Mouse (Mus musculus) spleen, adult 2 months (tissue): ENCODE measurements around the gene Trpm1. TPM values are rescaled to one million over a fixed set of nuclear protein-coding genes. Genes with fewer than 3 reads are reported as not detected.

Experiments
- DNase-seq, 2 experiments: peaks; one replicate each; pipeline versions ENCODE4 v3.0.0 to v3.0.0-alpha.2; 2012 to 2021; ENCODE audit warnings: low spot score in 2 of 2, low read depth in 1 of 2
- H3K27ac ChIP-seq: fragments of 200-500 bp; 2 replicates; pipeline ENCODE4 v1.5.1; 2012; ENCODE audit warnings: low read length, inconsistent platforms; ENCODE audit not compliant: insufficient read depth
- H3K27me3 ChIP-seq: fragments of 200-500 bp; 2 replicates; pipeline ENCODE4 v1.6.1; 2012; ENCODE audit warnings: mild to moderate bottlenecking, moderate library complexity, low read length, inconsistent platforms; ENCODE audit not compliant: control insufficient read depth, insufficient read depth
- H3K36me3 ChIP-seq: fragments of 200-500 bp; 2 replicates; pipeline ENCODE4 v1.6.1; 2012; ENCODE audit warnings: mild to moderate bottlenecking, low read length, inconsistent platforms; ENCODE audit not compliant: control insufficient read depth, insufficient read depth
- H3K4me1 ChIP-seq: fragments of 200-500 bp; 2 replicates; pipeline ENCODE4 v1.6.1; 2011; ENCODE audit warnings: inconsistent platforms; ENCODE audit not compliant: control insufficient read depth, insufficient read depth, insufficient read length
- H3K4me3 ChIP-seq: fragments of 200-500 bp; 2 replicates; pipeline ENCODE4 v1.5.1; 2011; ENCODE audit warnings: mild to moderate bottlenecking, inconsistent platforms; ENCODE audit not compliant: insufficient read depth, insufficient read length; ENCODE audit errors: extremely low read depth
- CTCF ChIP-seq: fragments of 200-500 bp; IDR thresholded peaks from 2 replicates; pipeline ENCODE4 v1.5.1; 2011; ENCODE audit warnings: mild to moderate bottlenecking, inconsistent platforms; ENCODE audit not compliant: insufficient read depth, insufficient read length, insufficient replicate concordance; ENCODE audit errors: extremely low read depth
- POLR2A ChIP-seq: fragments of 200-500 bp; IDR thresholded peaks from 2 replicates; pipeline ENCODE4 v1.6.1; 2011; ENCODE audit warnings: low read depth, low read length, inconsistent platforms
- WGBS: fragments of 180-500 bp; shearing (Covaris S2); methylation state at CpG from one replicate; pipeline ENCODE4 v1.1.7; 2018; 5-methylcytosine and 5-hydroxymethylcytosine counted together
- polyA plus RNA-seq: library from polyadenylated mRNA; depleted of rRNA; stranded (reverse); fragments of >200 nt; gene quantifications from 2 replicates; pipeline ENCODE4 v1.2.3, GENCODE M21; 2012

The Trpm1 gene
- polyA plus RNA-seq, 1 experiment, result 0.97 TPM

- WGBS, result 83% methylated on average over 4 of the region's 4 CpGs
- Histone ChIP-seq H3K36me3 (no peaks in the 10 kb centered on the region), H3K4me3 (no peak overlapping the region), H3K27ac (no peak overlapping the region), H3K27me3 (no peaks in the 10 kb centered on the region), H3K4me1 (no peaks in the 10 kb centered on the region)
- no peak for DNase-seq
- TF ChIP-seq POLR2A (no peak), CTCF (no peak)
Measured at GRCm38 (mm10) chr7:64239806-64240315, 86.2 kb downstream of the Trpm1 start.

GRCm38 (mm10) chr7:64242424-64242823 lies 88.8 kb downstream of the Trpm1 start:
- Histone ChIP-seq H3K27ac (no peak overlapping the region), H3K4me3 (no peak overlapping the region), H3K4me1 (no peaks in the 10 kb centered on the region), H3K27me3 (peaks cover 2% of the 10 kb centered on the region; the same call in 1 of the 2 replicates), H3K36me3 (no peaks in the 10 kb centered on the region)
- 80% methylated on average over 4 of the region's 4 CpGs for WGBS
- DNase-seq, result no peak
- TF ChIP-seq POLR2A (no peak), CTCF (no peak)

GRCm38 (mm10) chr7:64244371-64244770 lies 90.7 kb downstream of the Trpm1 start:
- no peak for DNase-seq
- H3K4me1 ChIP-seq, result no peaks in the 10 kb centered on the region
- no peak overlapping the region for H3K27ac ChIP-seq
- no peaks in the 10 kb centered on the region for H3K36me3 ChIP-seq
- H3K27me3 ChIP-seq, result peaks cover 2% of the 10 kb centered on the region; the same call in 1 of the 2 replicates
- WGBS, result 94% methylated on average over 6 of the region's 6 CpGs
- no peak overlapping the region for H3K4me3 ChIP-seq
- TF ChIP-seq CTCF (no peak), POLR2A (no peak)

GRCm38 (mm10) chr7:64246713-64247112 lies 93.1 kb downstream of the Trpm1 start:
- Histone ChIP-seq H3K4me1 (no peaks in the 10 kb centered on the region), H3K4me3 (no peak overlapping the region), H3K27me3 (peaks cover 2% of the 10 kb centered on the region; the same call in 1 of the 2 replicates), H3K27ac (no peak overlapping the region), H3K36me3 (no peaks in the 10 kb centered on the region)
- no peak for DNase-seq
- TF ChIP-seq CTCF, result no peak
- no peak for TF ChIP-seq POLR2A
- WGBS, result 91% methylated on average over 4 of the region's 4 CpGs

GRCm38 (mm10) chr7:64248352-64248751 lies 94.7 kb downstream of the Trpm1 start:
- 16% methylated on average over 1 of the region's 1 CpGs for WGBS
- Histone ChIP-seq H3K4me1 (no peaks in the 10 kb centered on the region), H3K27me3 (peaks cover 2% of the 10 kb centered on the region; the same call in 1 of the 2 replicates), H3K27ac (no peak overlapping the region), H3K4me3 (no peak overlapping the region), H3K36me3 (no peaks in the 10 kb centered on the region)
- DNase-seq, result no peak
- TF ChIP-seq POLR2A, result no peak
- TF ChIP-seq CTCF, result no peak

GRCm38 (mm10) chr7:64249715-64250114 lies 96.1 kb downstream of the Trpm1 start:
- no peak for TF ChIP-seq POLR2A
- no peak for TF ChIP-seq CTCF
- DNase-seq, result no peak
- H3K4me3 ChIP-seq, result no peak overlapping the region
- WGBS, result 21% methylated on average over 4 of the region's 4 CpGs
- no peaks in the 10 kb centered on the region for H3K36me3 ChIP-seq
- no peaks in the 10 kb centered on the region for H3K4me1 ChIP-seq
- H3K27me3 ChIP-seq, result peaks cover 2% of the 10 kb centered on the region; the same call in 1 of the 2 replicates
- no peak overlapping the region for H3K27ac ChIP-seq

- H3K27ac ChIP-seq, result no peak overlapping the region
- H3K4me1 ChIP-seq, result no peaks in the 10 kb centered on the region
- peaks cover 2% of the 10 kb centered on the region; the same call in 1 of the 2 replicates for H3K27me3 ChIP-seq
- DNase-seq, result no peak
- no peaks in the 10 kb centered on the region for H3K36me3 ChIP-seq
- 83% methylated on average over 7 of the region's 7 CpGs for WGBS
- TF ChIP-seq CTCF (no peak), POLR2A (no peak)
- H3K4me3 ChIP-seq, result no peak overlapping the region
Measured at GRCm38 (mm10) chr7:64250417-64250816, 96.8 kb downstream of the Trpm1 start.
